Mouse (Mus musculus) layer of hippocampus, adult 8-10 months (tissue): ENCODE measurements around the gene Cadm1. TPM values are rescaled to one million over a fixed set of nuclear protein-coding genes. Genes with fewer than 3 reads are reported as not detected.

Source experiments
- DNase-seq, 2 experiments: peaks; one replicate each; pipeline ENCODE4 v3.0.0; 2022; ENCODE audit warnings: low spot score in 2 of 2
- total RNA-seq, 4 experiments: library from RNA; stranded (reverse); gene quantifications; 2 replicates each; pipeline ENCODE4 v1.2.4; 2022

Gene Cadm1
- total RNA-seq = 100 to 1,000 TPM; 270 to 291 (median 280) TPM

DNA sequence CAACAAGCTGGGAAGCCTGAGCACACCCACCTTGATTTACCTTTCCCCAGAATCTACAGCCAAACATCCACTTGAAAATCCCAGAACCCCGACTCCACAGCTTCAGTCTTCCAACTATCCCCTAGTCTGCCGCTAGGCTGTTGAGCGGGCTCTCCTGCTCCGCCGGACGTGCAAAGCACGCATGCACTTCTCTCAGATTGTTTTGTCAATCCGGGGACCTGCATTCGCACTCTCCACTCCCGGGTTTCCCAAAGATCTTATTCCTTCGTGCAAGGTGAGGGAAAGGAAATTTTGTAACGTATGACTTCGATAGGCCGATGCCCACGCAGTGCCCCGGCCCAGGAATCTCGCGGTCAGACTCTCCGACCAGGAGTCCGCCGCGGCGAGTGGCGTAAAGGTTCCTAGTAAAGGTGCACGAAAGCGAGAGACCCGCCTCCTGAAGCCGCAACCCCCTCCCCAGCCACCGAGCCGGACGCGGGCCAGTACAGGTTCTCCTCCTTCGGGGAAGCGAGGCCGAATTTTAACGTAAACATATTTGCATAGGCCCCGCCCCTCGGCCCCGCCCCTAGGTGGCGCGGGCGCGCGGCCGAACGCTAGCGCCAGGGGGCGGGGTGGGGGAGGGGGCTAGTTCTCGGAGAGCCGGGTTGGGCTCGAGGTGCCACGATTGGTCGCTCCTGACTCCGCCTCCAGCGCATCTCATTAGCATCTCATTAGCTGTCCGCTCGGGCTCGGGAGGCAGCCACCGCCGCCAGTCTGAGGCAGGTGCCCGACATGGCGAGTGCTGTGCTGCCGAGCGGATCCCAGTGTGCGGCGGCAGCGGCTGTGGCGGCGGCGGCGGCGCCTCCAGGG, at the start of gene Cadm1:
Gene Cadm1 (plus strand): TSS at position 572 of the 849 bp plus-strand sequence.
- DNase-seq = peak; percentile 95 to 97

DNA sequence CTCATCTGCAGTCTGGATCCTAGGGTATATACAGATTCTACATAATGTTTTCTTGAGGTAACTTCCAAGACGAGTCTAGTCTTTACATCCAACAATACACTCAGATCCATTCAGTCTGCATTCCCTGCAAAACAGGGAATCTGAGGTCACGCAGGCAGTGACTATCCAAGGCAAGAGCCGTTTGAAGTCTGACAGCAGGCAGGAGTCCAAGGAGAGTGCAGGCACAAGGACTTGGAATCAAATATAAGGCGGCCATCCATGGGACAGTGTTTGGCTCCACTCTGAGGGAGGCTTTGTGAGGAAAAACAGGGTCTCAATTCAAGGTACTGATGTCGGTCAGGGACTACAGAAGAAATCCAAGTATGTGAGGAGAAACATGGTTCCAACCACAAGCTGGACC, 45.5 kb upstream of the Cadm1 start:
- DNase-seq = no peak

DNA sequence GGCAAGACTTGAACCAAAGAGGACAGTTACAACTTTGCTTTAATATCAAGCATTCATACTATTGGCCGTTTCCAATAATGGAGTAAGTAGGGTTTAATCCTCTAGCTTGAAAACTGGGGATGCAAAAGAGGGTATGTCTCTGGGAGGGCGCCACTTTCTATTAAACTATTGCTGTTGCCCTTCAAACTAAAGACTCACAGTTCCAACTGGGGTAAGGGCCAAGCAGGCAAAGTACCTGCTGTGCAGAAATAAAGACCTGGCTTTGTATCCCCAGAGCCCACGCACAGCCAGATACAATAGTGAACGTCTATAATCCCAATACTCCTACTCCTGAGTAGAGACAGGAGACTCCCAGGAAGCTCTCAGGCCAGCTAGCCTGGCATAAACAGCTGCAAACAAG, 44.8 kb upstream of the Cadm1 start:
- DNase-seq = no peak

DNA sequence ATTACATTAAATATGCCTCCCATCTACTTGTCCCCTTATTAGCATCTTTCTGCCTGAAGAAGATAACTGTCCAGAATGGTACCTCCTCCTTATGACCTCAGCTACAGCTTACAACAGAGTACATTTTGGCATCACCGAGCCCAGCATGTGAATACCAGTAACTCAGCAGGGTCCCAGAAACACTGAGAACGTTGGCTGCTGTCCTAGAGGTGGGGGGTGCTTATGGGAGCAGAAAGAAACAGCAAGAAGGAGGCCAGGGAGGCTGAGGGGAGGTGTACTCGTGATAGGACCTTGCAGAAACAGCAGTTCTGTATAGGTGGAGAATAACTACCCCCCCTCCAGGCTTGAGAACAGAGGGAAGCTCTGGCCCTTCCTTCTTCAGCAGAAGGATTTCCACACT, 30.2 kb upstream of the Cadm1 start:
- no peak for DNase-seq

DNA sequence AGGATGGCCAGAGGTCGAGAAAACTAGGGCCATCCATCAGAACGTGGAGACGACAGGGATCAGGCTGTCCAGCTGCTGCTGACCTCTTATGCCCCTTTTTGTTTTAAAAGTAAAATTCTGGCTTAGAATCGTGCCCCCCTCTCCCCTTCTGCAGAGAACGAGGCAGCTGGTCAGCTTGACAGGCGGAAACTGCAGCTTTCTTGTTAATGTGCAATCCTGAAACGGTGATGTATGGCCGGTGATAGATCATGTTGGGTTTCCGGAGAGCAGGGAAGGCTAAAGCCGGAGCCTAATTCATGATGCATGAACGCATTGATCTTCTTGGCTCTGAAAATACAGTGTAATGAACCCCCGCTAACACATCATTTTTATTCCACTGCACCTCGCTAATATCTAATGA, 24.0 kb upstream of the Cadm1 start:
- no peak for DNase-seq

DNA sequence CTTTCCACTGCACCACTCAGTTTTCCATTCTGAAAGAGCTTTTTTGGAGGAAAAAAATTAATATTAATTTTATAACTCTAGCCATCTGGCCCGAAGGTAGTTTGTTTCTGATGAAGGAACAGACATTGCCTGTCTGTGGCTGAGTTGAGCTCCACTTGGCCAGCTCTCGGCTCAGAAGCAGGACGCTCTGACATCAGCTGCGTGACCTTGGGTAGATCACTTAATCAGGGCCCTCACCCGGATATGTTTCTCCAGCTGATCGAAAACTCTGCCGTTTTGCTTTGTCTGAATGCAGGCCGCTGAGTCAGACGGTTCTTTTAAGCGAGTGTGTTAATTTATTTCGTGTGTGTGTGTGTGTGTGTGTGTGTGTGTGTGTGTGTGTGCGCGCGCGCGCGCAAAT, 23.1 kb upstream of the Cadm1 start:
- no peak for DNase-seq

DNA sequence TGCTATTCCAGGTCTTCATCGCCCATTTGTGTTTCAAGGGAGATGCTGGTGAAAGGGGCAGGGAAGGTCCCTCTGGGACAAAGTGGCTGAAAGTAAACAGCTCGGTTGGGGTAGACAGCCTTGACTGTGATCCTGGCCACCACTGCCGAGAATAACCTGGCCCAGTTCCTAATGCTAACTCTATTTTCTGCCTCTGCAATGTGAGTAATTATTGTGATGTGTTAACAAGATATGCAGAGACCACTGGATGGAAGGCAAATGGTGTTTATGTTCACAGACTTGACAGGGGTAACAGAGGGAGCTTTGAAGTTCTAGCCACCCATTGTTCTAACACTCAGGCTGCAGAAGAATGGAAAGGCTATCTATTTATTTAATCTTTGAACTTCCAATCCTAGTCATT, 21.9 kb upstream of the Cadm1 start:
- DNase-seq = no peak

DNA sequence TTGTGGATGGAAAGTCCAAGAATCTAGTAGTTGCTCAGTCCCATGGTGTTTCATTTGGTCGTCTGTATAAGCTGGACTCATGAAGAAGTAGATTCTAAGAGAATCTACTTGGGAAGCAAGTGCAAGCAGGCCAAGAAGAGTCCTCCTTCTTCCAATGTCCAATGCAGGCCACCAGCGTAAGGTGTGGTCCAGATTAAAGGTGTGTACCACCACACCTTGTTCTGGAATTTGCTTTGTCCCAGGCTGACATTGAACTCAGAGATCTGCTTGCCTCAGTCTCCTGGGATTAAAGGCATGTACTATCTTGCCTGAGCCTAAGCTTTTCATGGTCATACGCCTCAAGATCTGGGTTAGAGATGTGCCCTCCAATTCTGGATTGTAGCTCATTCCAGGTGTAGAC, 17.5 kb upstream of the Cadm1 start:
- DNase-seq = no peak

DNA sequence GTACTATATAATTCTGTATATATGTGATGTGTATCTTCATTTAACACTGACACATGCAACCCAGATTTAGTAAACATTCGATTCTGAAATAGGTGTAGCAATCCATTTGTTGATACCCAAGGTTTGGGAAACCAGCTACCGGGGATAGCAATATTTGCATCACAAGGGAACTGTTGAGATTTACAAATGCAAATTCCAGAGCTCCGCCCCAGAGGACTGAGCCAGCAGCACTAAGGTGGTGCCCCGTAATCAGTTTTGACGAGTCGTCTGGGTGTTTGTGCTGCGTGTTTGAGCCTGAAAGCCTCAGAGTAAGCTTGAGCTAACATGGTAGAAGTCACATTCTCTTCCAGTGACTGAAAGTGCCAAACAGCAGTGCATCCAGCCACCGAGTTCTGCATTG, 15.7 kb upstream of the Cadm1 start:
- DNase-seq = no peak

DNA sequence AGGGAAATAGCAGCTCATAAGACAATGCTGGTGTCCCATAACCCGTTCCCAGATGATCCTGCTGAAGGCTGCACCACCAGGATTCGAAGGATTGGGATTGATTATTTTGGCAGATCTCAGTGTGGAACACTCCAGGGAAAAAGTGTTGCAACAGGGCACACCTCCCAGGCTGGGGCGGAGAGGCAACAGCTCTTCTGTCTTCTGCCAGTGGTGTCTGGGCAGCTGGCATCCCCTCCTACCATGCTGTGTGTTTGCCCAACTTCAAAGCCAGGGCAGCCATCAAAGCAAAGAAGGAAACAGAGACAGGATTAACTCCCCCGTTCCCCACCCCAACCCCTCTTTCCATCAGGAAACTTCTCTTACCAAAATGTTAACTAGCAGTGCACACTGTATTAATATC, 13.7 kb upstream of the Cadm1 start:
- no peak for DNase-seq

DNA sequence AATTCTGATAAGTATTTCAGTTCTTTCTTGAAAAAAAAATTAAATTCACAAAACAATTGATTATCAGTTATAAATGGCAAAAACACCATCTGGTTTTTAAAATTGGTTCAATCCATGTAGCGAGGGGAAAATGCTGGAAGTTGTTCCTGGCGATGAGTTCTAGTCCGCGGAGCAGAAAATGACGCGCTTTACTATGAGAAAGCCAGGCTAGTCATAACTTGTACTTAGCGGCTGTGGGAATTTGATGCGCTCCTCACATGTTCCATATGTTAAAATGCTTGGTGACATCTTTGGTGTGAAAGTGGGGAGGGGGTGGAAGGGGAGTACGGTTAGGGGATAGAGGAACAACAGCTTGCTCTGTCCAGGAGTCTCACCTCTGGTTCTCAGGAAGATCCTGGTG, 2.7 kb upstream of the Cadm1 start:
- no peak for DNase-seq

DNA sequence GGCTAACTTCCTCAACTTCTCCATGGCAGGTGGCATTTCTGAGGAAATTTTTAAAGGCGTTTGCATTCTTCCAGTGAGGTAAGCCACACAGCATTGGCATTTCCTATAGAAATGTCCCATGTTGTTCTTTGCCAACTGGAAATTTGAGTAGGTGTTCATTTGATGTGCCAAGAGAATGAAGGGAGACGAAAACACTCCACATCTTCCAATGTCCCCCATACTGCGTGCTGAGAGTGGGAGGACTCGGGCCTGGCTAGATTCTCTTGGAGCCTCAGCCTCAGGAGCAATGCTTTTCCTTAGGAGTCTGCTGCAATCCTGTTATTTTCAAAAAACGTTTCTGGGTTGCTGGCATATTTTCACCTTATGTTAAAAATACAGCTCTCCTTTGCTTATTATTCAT, 2.2 kb upstream of the Cadm1 start:
- no peak for DNase-seq

DNA sequence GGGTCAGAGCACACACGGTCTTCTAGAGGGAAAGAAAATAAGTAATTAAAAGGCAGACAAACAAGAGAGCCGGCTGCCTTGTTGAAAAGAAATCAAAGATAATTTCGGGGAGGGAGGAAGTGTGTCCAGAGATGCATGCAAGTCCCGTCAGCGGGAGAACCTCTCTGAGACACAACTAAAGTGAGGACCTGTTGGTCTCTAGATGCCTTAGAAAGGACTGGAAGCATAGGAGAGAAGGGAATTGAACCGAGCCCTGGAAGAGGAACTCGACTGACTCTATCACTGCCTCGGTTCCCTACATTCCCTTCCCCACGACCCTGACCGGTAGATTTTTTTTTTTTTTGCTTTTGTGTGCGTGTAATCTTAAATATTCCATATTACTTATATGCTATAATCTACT, 791 bp upstream of the Cadm1 start:
- DNase-seq = no peak

DNA sequence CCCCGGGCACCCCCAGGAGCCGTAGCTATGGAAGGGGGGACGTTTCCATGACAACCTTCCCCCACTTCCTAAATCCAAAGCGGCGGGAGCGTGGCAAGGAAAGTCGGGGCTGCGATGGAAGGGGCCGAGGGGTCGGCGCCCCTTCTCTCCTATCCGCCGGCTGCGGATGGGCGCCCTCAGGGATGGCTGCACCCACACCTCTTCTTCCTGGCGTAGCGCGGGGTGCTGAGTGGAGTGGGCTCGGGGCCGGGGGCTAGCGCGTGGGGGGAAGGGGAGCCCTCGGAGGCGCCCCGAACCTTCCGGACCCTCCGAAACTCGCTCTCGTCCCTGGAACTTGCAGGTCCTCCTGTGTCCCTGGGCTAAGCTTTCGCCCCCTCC, 560 bp downstream of the Cadm1 start:
- no peak for DNase-seq

DNA sequence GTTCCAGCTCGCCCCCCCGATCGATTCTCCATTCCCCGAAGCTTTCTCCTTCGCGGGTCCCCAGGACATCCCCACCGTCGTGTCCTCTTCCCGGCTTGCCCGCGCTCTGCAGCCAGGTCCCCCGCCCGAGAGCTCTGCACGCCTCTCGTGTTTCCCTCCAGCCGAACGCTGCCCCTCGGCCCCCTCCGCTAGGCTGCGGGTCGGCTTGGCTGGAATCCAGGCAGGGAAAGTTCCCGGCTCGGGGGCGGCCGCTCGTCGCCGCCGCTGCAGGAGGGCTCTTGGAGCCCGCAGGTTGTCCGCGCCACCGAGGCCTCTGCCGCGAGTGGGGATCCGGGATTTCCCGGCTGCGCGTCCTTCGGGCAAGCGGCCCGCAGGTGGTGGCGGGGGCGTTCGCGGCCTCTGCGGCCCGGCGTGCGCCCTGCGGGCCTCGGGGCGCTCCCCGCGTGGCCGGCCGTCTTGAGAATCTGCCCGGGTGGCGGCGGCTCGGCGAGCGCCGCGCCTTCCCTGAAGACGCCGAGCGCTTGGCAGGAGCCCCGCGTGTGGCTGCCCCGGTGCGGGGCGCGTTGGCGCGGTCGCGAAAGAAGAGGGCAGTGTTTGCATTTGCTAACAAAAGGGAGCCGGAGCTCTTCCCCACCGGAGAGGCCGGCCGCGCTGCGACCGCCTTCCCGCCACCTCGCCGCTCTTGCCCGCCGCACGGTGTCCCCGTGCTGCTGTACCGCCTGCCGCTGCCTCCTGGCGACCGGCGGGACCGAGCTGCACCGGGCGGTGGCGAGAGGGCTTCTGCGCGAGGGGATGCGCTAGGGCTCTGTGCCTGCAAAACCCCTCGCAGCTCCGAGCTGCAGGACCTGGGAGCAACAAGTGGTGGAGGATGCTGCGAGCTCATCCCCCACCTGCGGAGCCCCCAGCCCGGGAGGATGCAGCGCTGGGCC, 1.2 kb downstream of the Cadm1 start:
- DNase-seq = no peak

DNA sequence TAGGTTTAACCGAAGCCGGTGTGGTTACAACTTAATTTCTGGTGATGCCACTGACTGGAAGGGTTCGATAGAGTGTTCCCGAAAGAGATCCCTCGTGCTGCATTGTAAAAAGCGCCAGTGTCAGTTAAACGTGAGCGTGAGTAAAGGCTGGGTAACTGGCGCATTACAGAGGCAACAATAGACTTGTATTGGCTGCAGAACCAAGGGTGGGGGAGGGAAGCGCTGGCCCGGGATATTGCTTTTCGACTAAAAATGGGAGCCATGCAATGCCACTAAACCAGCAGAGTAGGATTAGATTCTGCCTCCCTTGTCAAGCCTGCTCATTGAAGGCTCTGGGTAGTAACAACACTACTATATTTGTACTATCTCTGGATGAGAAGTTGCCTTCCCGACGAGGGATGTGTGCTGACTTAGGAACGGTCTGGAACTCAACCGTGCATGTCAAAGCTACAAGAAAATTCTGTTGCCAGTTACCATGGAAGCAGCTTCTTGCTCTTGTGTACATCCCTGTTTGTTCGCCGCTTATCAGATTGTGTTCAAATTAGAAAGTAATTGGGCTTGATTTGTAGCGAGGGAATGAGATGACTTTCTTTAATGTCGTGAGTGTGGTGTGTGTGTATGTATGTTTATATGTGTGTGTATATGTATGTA, 2.4 kb downstream of the Cadm1 start:
- DNase-seq = no peak

DNA sequence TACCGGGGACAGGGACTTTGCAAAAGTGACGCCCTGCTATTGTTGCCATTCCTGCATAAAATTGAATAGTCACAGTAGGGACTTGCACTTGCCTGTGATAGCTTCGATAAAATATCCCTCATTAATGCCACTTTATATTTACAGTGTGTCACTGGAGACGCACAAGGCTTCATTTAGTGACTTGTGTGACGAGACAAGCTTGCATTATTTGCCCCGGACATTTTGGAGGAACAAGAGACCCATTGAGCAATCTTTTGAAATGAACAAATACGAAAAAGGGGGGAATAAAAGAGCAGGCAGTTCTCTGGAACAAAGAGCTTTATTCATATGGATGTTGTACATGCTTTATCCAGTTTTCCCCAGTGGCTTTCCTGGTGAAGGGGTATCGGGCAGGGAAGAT, 3.5 kb downstream of the Cadm1 start:
- no peak for DNase-seq

DNA sequence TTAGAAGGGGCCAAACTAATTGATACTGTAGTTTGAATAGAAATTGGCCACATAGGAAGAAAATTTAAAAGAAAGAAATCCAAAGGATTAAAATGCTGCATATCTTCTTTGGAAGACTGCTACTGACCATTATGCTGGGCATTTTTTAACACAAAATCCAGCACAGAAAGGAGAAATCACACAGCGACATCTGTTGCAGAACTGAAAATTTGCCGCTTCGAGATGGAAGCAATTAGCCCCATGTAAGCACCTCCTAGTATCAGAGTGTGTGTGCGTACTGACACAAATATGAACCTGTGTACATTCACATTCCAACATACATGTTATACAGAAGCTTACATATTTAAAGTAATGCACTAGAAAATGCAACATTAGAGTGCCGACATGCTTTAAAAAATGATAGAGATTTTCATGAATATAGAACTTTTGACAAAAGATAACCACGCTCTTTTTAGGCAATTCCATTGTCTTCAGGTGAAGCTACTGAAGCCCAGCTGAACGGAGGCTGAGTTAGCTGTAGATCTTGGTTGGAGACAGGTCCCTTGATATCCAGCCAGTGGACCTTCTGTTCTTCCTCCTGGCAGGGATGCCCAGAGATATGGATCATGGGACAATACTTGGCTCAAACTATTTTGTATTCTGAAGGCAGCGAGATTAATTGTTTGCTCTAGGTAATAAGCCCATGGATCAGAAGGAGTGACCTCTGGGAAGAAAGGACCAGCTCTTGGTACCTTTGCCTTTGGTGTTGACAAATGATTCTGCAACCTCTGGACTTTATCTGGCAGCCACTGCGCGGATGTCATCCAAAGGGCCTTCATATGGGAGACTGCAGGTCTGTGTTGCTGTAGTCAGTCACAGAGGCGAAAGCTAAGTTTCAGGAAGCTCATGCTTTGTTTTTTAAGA, 4.9 kb downstream of the Cadm1 start:
- no peak for DNase-seq

DNA sequence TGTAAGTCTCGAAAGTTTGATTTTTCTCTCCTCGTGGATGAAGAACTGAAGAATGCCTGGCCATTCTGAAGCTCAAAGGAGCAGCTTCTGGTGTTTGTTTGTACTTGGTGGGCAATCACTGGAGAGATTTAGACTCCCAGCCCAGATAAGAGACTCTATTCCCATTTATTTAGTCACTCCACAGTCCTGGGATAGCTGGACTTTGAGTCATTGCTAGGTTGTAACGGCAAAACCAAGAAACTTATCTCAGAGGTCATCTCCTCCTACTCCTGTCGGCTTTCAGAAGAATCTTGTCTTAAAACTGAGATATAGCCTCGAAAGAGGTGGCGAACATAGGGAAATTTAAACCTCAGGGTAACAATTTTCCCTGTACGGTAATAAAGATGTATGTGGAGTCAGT, 15.3 kb downstream of the Cadm1 start:
- no peak for DNase-seq

DNA sequence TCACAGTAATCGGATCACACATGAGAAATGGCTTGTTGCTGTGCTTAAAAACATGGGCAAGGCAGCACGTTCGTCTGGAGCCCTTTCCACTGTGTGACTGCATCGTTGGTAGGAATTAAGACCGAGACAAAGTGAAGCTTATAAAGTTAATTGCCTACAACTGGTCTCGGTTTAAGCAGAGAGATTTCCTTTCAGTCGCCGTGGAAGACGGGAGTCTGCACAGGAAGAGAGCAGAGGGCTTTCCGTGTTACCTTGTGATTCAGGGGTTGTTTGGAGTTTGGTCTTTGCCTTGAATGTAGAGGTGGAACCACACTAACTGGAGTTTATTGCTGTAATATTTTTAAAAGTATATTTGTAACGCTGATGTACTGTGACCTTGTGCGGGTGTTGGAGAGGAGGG, 15.7 kb downstream of the Cadm1 start:
- no peak for DNase-seq

DNA sequence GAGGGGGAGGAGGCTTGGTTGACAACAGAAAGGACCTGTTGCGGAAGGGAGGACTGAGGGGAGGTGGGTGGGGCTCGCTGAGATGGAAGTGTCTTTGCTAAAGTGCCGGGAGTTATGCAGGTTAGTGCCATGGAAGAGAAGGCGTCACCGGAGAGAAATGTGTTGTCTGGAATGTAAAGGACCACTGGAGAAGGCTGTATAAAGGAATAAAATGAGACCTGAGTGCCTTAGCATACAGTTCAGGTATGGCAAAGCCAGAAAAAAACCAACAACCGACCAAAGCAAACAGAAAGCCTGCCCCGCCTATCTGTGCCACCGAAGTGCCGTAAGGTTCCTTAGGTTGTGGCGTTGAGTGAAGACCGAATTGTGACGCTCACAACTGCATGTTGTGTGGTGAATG, 18.4 kb downstream of the Cadm1 start:
- no peak for DNase-seq
